Mouse (Mus musculus) cerebellum, postnatal 14 days (tissue): ENCODE data around the gene Ciz1.

Experiments
- DNase-seq, 2 experiments: peaks; one replicate each; pipeline ENCODE4 v3.0.0; 2021; ENCODE audit warnings: mixed read lengths in 2 of 2

Ciz1 gene

DNA sequence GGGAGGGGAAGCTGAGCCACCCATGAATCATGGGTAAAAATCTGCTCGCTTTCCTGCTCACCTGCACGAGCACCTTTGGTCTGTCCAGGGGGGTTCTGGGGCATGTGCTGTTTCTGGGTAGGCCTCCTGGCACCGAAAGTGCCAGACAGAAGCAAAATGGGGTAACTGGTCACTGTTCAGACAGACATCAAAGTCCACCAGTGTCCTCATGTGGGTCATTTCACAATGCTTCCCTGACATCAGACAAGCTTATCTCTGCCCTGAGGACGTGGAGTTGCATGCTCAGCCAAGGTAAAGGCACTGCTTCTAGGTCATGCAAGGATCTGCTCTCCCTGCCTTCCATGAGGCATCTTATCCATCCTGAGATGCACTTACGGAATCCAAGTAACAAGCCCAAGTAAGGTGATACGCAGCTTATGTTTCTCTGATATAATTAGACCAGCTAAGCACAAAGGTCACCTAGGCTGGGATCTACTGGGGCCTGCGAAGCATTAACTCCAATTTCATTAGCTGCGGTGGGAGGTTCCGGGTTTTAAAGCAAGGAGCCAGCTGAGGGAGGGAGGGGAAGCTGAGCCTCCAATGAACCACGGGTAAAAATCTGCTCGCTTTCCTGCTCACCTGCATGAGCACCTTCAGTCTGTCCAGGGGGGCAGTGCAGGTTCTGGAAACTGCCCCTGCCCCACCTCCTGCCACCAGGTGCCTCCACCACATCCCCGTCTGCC, 66.5 kb downstream of the Ciz1 start:
- DNase-seq = no peak

GRCm38 (mm10) chr2:32419359-32419758, 67.2 kb downstream of the Ciz1 start:
- peak in 1 of 2 experiments; percentile 24 for DNase-seq

DNA sequence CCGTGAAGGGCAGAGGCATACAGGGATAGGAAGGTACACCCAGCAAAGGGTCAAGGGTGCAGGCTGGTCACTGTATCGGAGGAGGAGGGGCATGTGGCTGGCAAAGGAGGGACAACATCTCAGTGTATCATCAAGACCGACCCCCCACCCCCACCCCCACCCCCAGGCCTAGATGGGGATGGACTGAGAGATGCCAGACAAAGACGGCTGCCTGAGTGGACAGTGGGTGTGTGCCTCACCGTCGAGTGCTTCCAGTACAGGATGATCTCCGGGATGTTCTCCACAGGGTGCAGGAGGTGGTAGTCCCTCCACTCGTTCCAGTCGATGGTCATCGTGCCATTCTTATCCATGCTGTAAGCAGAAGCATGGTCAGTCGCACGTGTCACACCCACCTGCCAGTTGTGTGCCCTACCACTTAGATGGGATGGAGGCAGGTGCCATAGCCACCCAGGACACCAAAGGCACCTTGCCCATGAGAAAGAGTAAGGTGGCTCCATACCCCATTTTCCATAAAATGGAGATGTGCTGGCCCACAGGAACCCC, 68.0 kb downstream of the Ciz1 start:
- DNase-seq = no peak

DNA sequence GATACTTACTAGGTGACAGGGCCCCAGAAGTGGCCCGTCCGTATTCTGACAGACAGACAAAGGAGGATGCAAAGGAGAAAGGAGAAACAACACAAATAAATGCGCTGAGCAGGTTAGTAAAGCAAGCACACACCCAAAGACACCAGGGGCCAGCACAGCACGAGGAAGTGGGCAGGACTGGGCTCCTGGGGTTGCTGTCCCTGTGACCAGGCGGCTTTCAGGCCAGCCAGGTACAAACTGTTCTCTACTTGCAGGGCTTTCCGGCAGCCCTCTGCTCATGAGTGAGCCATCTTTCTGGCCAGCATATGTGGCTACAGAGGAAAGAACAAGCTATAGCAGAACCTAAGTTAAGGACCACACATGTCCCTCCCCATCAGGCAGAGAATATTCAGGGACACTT, 68.5 kb downstream of the Ciz1 start:
- no peak for DNase-seq

DNA sequence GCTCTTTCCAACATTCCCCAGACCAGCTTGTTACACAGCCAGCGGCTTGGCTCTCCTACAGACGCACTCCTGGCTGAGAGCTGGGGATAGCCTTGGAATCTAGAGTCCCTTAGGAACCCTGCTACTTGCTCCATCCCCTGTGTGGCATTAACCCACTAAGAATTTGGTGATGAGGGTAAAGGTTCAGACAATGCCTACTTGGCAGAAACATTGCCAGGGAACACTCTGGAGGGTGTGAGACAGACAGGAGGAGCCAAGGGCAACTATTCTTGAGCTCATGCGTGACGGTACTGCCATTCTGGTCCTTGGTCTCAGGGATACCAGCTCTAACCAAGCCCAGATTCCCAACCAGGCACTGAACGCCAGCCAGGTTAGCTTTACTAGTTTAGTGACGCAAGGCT, 69.7 kb downstream of the Ciz1 start:
- DNase-seq = no peak

DNA sequence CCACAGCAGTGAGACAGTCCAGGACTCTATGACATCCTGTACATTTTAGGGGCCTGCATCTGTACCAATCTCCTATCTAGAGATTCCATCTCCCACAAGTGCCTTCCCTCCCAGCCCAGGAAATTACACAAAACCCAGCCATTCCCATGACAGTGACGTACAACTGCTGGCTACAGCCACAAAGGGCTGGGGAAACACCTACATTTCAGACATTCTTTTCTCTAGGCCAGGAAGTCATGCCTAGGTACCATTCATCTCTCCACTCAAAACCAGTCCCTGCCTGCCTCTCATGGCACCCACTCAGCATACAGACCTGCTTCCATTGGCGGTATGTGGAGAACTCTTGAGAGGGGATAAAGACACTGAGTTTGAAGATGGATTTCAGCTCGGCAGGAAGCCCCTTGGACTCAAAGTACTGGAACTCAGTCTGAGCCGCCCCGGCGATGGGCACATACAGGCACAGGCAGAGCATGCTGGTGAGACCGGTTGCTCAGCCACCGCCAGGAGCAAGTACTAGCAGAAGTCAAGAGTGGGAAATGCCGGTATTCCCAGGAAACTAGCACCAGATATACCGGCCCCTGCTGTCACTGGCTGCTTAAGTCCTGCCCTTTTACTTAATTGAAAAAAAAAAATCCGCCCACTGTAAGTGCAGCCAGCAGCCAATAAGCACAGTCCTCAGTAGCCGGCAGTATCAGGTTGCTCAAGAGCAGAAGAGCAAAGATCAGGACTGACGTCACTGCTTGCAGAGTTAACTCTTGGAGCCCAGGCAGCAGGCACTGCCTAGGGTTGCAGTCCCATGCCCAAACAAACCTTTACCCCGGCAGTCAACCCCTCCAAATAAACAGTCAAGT, 71.6 kb downstream of the Ciz1 start:
- peak in 1 of 2 experiments; percentile 39 for DNase-seq

GRCm38 (mm10) chr2:32424796-32425195, 72.7 kb downstream of the Ciz1 start:
- DNase-seq = no peak

DNA sequence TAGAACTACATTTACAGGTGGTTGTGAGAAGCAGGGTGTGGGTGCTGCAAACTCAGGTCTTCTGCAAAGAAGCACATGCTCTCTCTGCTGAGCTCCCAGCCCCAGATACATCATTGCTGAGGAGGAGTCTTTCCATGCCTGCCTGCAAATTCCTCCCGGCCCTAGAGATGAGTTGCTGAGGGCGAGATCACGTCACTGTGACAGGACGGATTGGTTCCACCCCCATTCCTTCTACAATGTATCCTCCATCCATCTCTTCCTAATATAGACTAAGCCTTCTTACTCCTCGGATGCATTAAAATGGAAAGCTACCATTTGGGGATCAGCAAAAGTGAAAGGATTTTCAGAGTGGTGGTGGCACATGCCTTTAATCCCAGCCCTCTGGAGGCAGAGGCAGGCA, 73.4 kb downstream of the Ciz1 start:
- DNase-seq = no peak

GRCm38 (mm10) chr2:32426141-32426540, 74.0 kb downstream of the Ciz1 start:
- DNase-seq = no peak

DNA sequence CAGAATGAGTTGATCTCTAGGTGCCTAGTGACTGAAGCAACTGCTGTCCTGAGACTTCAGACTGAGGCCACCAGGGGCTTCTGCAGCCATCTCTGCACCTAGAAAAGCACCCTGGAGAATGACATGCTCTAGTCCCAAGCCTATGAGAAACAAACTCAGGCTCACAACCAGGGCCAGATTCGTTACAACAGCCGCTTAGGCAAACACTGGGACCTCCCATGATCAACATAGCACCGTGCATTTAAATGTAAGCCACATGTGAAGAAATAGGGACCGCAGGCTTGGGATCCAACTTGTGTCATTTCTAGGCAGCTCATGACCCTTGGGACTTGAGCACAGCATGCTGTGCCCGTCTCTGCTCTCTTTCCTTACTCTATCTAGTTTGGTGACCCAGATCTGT, 75.6 kb downstream of the Ciz1 start:
- no peak for DNase-seq

DNA sequence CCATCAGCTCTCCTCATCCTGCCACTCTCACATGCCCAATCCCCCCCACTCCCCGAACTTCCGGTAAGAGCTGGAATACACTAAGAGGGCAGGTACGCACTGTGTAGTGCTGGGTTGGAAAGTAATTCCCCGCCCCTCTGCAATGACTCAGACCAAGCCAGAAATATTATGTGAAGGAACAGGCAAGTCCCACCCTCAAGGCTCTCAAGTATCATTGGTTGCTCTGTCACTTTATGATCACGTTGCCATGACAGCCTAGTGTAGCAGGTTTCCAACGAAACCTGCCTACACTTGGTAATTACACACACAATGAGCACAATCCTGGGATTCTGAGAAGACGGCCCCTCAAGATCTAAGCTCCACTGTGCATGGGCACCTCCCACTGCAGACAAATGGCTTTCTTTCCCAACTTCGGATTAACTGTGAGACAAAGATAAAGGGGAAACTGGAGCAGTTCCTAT, 76.2 kb downstream of the Ciz1 start:
- no peak for DNase-seq

- DNase-seq = no peak
These were observed 77.2 kb downstream of the Ciz1 start for GRCm38 (mm10) chr2:32429215-32429891.
